Mouse (Mus musculus) hindlimb bud, embryonic 11.5 days (tissue): Measurements from ENCODE around the gene Pgf.

ENCODE experiments used
- DNase-seq: peaks from one replicate; pipeline ENCODE4 v3.0.0-alpha.2; 2012; ENCODE audit warnings: low read depth, low spot score; ENCODE audit errors: extremely low spot score

The Pgf gene

GRCm38 (mm10) chr12:85192461-85193108 is 15.0 kb upstream of the Pgf start:
- no peak for DNase-seq

GRCm38 (mm10) chr12:85190290-85190689 is 12.7 kb upstream of the Pgf start:
- DNase-seq: no peak

GRCm38 (mm10) chr12:85186361-85186760 is 8.8 kb upstream of the Pgf start:
- DNase-seq: no peak

GRCm38 (mm10) chr12:85185810-85186209 is 8.2 kb upstream of the Pgf start:
- DNase-seq: no peak

GRCm38 (mm10) chr12:85184118-85184517 is 6.5 kb upstream of the Pgf start:
- DNase-seq: no peak

GRCm38 (mm10) chr12:85182898-85183297 is 5.3 kb upstream of the Pgf start:
- no peak for DNase-seq

- no peak for DNase-seq
These were observed 4.7 kb upstream of the Pgf start for GRCm38 (mm10) chr12:85182345-85182643.

- no peak for DNase-seq
These were observed 4.1 kb upstream of the Pgf start for GRCm38 (mm10) chr12:85181475-85182344.

- DNase-seq: no peak
These were observed 704 bp upstream of the Pgf start for GRCm38 (mm10) chr12:85178294-85178693.

GRCm38 (mm10) chr12:85176846-85177523 is 605 bp downstream of the Pgf start:
- DNase-seq: no peak

GRCm38 (mm10) chr12:85175926-85176845 is 1.4 kb downstream of the Pgf start:
- DNase-seq: no peak

GRCm38 (mm10) chr12:85175087-85175675 is 2.4 kb downstream of the Pgf start:
- no peak for DNase-seq

GRCm38 (mm10) chr12:85174016-85174415 is 3.6 kb downstream of the Pgf start:
- DNase-seq: no peak

- no peak for DNase-seq
These were observed 6.7 kb downstream of the Pgf start for GRCm38 (mm10) chr12:85170948-85171307.

- no peak for DNase-seq
These were observed 7.2 kb downstream of the Pgf start for GRCm38 (mm10) chr12:85170284-85170947.

GRCm38 (mm10) chr12:85169877-85170276 is 7.7 kb downstream of the Pgf start:
- no peak for DNase-seq

GRCm38 (mm10) chr12:85169117-85169858 is 8.3 kb downstream of the Pgf start:
- DNase-seq: peak; percentile 49

- DNase-seq: no peak
These were observed 11.0 kb downstream of the Pgf start for GRCm38 (mm10) chr12:85166631-85167030.

- DNase-seq: no peak
These were observed 12.6 kb downstream of the Pgf start for GRCm38 (mm10) chr12:85164996-85165395.
